Mouse (Mus musculus) liver, embryonic 16.5 days (tissue): Measurements from ENCODE around the gene Lama1. TPM values are rescaled to one million over a fixed set of nuclear protein-coding genes. Genes with fewer than 3 reads are reported as not detected.
A peak's percentile ranks its signal among the peaks of the same experiment; 100 is the strongest.

ENCODE experiments used
- ATAC-seq: fragments of 200-750 bp; cut with Nextera tagmentation; 2 replicates; pipeline ENCODE4 v1.8.0; 2017; ENCODE audit warnings: low read depth, mild to moderate bottlenecking, moderate number of reproducible peaks, moderate library complexity
- H3K27ac ChIP-seq: fragments of 300-500 bp; sonication (generic); 2 replicates; pipeline ENCODE4 v1.5.1; 2014; ENCODE audit warnings: mild to moderate bottlenecking, low read length
- H3K27me3 ChIP-seq: fragments of 300-500 bp; sonication (generic); 2 replicates; pipeline ENCODE4 v1.6.1; 2014; ENCODE audit warnings: low read depth, low read length, mixed read lengths; ENCODE audit not compliant: control insufficient read depth, insufficient read depth
- H3K36me3 ChIP-seq: fragments of 300-500 bp; sonication (generic); 2 replicates; pipeline ENCODE4 v1.6.1; 2014; ENCODE audit warnings: mild to moderate bottlenecking; ENCODE audit not compliant: control insufficient read depth, insufficient read depth
- H3K4me1 ChIP-seq: fragments of 300-500 bp; sonication (generic); 2 replicates; pipeline ENCODE4 v1.6.1; 2014; ENCODE audit warnings: low read depth, low read length, mixed read lengths; ENCODE audit not compliant: control insufficient read depth
- H3K4me2 ChIP-seq: fragments of 300-500 bp; sonication (generic); 2 replicates; pipeline ENCODE4 v1.6.1; 2014; ENCODE audit warnings: low read depth, low read length, mixed read lengths
- H3K4me3 ChIP-seq: fragments of 300-500 bp; sonication (generic); 2 replicates; pipeline ENCODE4 v1.5.1; 2014; ENCODE audit warnings: low read depth, mild to moderate bottlenecking, low read length
- H3K9ac ChIP-seq: fragments of 300-500 bp; sonication (generic); 2 replicates; pipeline ENCODE4 v1.6.1; 2014; ENCODE audit warnings: low read depth, low read length
- H3K9me3 ChIP-seq: fragments of 300-500 bp; sonication (generic); replicated peaks from 2 replicates; pipeline ENCODE4 v1.6.1; 2016; ENCODE audit warnings: low read length; ENCODE audit not compliant: control insufficient read depth
- WGBS: fragments of 180-500 bp; shearing (Covaris S2); extraction: QIAGEN DNeasy Blood & Tissue Kit; methylation state at CpG from one replicate; pipeline ENCODE4 v1.1.7; 2014; ENCODE audit not compliant: insufficient replicate concordance; 5-methylcytosine and 5-hydroxymethylcytosine counted together
- polyA plus RNA-seq: library from polyadenylated mRNA; unstranded; fragments of >200 nt; fragmentation: Nextera tagmentation; extraction: Ambion mirVana; gene quantifications from 2 replicates; pipeline ENCODE4 v1.2.1, GENCODE M21; 2015

Gene Lama1
- polyA plus RNA-seq, 1 experiment from 2014 or later, result 2.0 TPM

DNA sequence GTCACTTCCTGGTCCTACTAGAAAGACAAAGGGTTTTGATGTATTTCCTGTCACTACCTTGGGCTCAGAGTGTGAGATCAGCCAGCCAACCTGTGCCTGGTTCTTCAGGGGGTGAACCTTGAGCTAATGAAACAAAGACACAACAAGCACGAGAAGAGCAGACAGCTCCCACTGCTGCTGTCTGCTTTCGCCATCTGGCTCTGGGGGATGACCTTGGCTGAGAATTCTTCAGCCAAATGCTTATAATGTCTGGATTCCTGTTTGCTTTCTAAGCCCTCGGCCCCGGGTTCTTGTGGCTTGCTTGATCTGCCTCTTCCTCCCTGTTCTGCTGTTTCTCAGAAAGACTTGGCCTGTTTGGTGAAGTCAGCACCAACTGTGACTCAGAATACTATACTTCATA, 6.4 kb upstream of the Lama1 start:
- H3K4me2 ChIP-seq, result no peak overlapping the region
- H3K27me3 ChIP-seq, result no peaks in the 10 kb centered on the region
- 38% methylated on average over 4 of the region's 4 CpGs for WGBS
- H3K4me1 ChIP-seq, result no peaks in the 10 kb centered on the region
- ATAC-seq, result no peak
- H3K36me3 ChIP-seq, result no peaks in the 10 kb centered on the region
- no peak overlapping the region for H3K27ac ChIP-seq
- H3K9ac ChIP-seq, result no peak overlapping the region
- no peaks in the 10 kb centered on the region for H3K9me3 ChIP-seq
- no peak overlapping the region for H3K4me3 ChIP-seq

- H3K4me1 ChIP-seq, result no peaks in the 10 kb centered on the region
- H3K9me3 ChIP-seq, result no peaks in the 10 kb centered on the region
- H3K4me3 ChIP-seq, result no peak overlapping the region
- H3K36me3 ChIP-seq, result no peaks in the 10 kb centered on the region
- WGBS, result 55% methylated on average over 2 of the region's 2 CpGs
- H3K27me3 ChIP-seq, result peaks cover 7% of the 10 kb centered on the region
- no peak overlapping the region for H3K27ac ChIP-seq
- no peak overlapping the region for H3K9ac ChIP-seq
- H3K4me2 ChIP-seq, result no peak overlapping the region
- no peak for ATAC-seq
Measured at GRCm38 (mm10) chr17:67692651-67693050, 4.4 kb upstream of the Lama1 start.

GRCm38 (mm10) chr17:67693861-67694260, 3.2 kb upstream of the Lama1 start:
- peaks cover 17% of the 10 kb centered on the region for H3K27me3 ChIP-seq
- no peak for ATAC-seq
- no peak overlapping the region for H3K4me2 ChIP-seq
- H3K4me3 ChIP-seq, result no peak overlapping the region
- no peaks in the 10 kb centered on the region for H3K4me1 ChIP-seq
- WGBS, result 42% methylated on average over 3 of the region's 3 CpGs
- H3K27ac ChIP-seq, result no peak overlapping the region
- H3K9ac ChIP-seq, result no peak overlapping the region
- no peaks in the 10 kb centered on the region for H3K9me3 ChIP-seq
- H3K36me3 ChIP-seq, result no peaks in the 10 kb centered on the region

DNA sequence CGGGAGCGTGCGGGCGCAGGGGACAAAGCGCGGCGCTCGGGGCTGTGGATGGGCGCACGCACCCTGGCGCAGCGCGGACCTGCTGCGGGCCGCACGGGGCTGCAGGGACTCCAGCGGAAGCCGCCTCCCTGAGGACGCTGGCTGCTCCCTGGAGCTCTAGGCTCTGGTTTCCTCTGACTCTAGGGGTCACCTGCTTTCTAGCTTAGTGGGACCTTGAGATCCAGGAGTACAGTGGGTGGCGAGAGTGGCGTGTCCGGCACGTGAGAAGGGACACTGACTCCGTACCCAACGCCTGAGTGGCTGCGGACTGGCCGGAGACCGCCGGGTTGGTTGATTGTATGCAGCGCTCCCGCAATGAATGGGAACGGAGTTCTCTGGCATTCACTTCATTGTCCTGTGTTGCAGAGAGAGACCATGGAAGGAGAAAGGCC, 417 bp downstream of the Lama1 start:
- H3K36me3 ChIP-seq, result no peaks in the 10 kb centered on the region
- peak overlapping the region; percentile 62 for H3K4me2 ChIP-seq
- peaks cover 20% of the 10 kb centered on the region for H3K27me3 ChIP-seq
- peak; percentile 51 for ATAC-seq
- no peaks in the 10 kb centered on the region for H3K4me1 ChIP-seq
- H3K27ac ChIP-seq, result no peak overlapping the region
- H3K9me3 ChIP-seq, result no peaks in the 10 kb centered on the region
- H3K4me3 ChIP-seq, result peak overlapping the region; percentile 58
- WGBS, result under 1% methylated on average over 18 of the region's 32 CpGs
- H3K9ac ChIP-seq, result peak overlapping the region; percentile 47

DNA sequence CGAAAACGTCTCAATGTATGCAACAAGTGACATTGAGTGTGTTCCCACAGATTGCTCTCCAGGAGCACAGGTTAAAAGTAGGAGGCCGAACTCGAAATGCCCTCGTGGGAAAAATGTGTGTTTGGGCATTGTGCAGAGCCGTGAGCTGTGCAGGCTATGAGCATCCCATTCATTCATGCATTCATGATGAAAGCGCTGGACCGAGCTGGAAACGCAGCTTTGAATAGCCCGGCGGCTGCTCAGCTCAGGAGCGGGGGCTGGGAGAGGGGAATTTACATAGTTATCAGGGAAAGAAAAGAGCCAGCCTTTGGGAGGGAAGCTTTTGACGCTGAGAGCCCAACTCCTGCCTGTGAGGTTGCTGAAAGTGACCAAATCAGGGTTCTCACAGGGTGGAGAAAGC, 1.2 kb downstream of the Lama1 start:
- WGBS, result 7% methylated on average over 13 of the region's 13 CpGs
- Histone ChIP-seq H3K9ac (no peak overlapping the region), H3K27ac (no peak overlapping the region), H3K27me3 (peaks cover 20% of the 10 kb centered on the region), H3K9me3 (no peaks in the 10 kb centered on the region), H3K4me1 (no peaks in the 10 kb centered on the region), H3K4me3 (peak overlapping the region; percentile 58), H3K4me2 (peak overlapping the region; percentile 62), H3K36me3 (no peaks in the 10 kb centered on the region)
- ATAC-seq, result no peak

GRCm38 (mm10) chr17:67701761-67702160, 4.7 kb downstream of the Lama1 start:
- Histone ChIP-seq H3K4me2 (no peak overlapping the region), H3K4me3 (no peak overlapping the region), H3K27ac (no peak overlapping the region), H3K36me3 (no peaks in the 10 kb centered on the region), H3K9ac (no peak overlapping the region), H3K9me3 (no peaks in the 10 kb centered on the region), H3K27me3 (peaks cover 20% of the 10 kb centered on the region), H3K4me1 (no peaks in the 10 kb centered on the region)
- ATAC-seq, result no peak
- 60% methylated on average over 9 of the region's 9 CpGs for WGBS

- H3K4me2 ChIP-seq, result no peak overlapping the region
- no peaks in the 10 kb centered on the region for H3K9me3 ChIP-seq
- H3K27ac ChIP-seq, result no peak overlapping the region
- WGBS, result 39% methylated on average over 3 of the region's 3 CpGs
- ATAC-seq, result no peak
- H3K27me3 ChIP-seq, result peaks cover 10% of the 10 kb centered on the region
- no peak overlapping the region for H3K4me3 ChIP-seq
- H3K9ac ChIP-seq, result no peak overlapping the region
- no peaks in the 10 kb centered on the region for H3K4me1 ChIP-seq
- H3K36me3 ChIP-seq, result no peaks in the 10 kb centered on the region
Measured at GRCm38 (mm10) chr17:67702941-67703340, 5.9 kb downstream of the Lama1 start.

GRCm38 (mm10) chr17:67705035-67705769, 8.1 kb downstream of the Lama1 start:
- no peak overlapping the region for H3K4me2 ChIP-seq
- no peak overlapping the region for H3K9ac ChIP-seq
- WGBS, result 58% methylated on average over 10 of the region's 10 CpGs
- ATAC-seq, result no peak
- no peak overlapping the region for H3K27ac ChIP-seq
- H3K27me3 ChIP-seq, result no peaks in the 10 kb centered on the region
- H3K9me3 ChIP-seq, result no peaks in the 10 kb centered on the region
- no peaks in the 10 kb centered on the region for H3K4me1 ChIP-seq
- H3K4me3 ChIP-seq, result no peak overlapping the region
- H3K36me3 ChIP-seq, result no peaks in the 10 kb centered on the region

DNA sequence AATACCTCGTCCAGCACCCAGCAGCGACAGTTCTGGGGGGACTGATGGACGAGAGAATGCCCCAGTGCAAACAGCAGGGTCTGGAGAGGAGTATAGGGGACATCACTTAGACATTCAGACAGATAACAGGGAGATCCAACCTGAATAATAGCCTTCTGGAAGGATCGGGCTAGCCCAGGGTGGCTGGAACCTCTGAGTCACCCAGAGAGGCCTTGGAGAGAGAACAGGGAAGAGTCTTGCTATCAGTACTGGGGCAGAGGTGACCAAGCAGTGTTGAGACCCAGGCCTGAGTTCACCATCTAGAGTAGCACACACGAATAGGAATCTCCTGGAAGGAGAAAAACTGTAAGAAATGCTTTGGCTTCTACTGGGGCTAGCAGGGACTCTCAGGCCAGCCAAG, 9.3 kb downstream of the Lama1 start:
- no peaks in the 10 kb centered on the region for H3K4me1 ChIP-seq
- WGBS, result 61% methylated on average over 5 of the region's 5 CpGs
- ATAC-seq, result no peak

More for the DNA sequence above, 9.3 kb downstream of the Lama1 start:
- H3K36me3 ChIP-seq, result no peaks in the 10 kb centered on the region
- no peak overlapping the region for H3K9ac ChIP-seq
- H3K9me3 ChIP-seq, result no peaks in the 10 kb centered on the region
- H3K4me3 ChIP-seq, result no peak overlapping the region
- no peaks in the 10 kb centered on the region for H3K27me3 ChIP-seq
- no peak overlapping the region for H3K27ac ChIP-seq
- H3K4me2 ChIP-seq, result no peak overlapping the region
